Mouse (Mus musculus) brain, embryonic 14.5 days (tissue): ENCODE data around the gene Ykt6. TPM values are rescaled to one million over a fixed set of nuclear protein-coding genes. Genes with fewer than 3 reads are reported as not detected.

ENCODE experiments used
- DNase-seq: peaks from one replicate; pipeline ENCODE4 v3.0.0-alpha.2; 2011; ENCODE audit warnings: low read depth
- CTCF ChIP-seq: fragments of 200-500 bp; IDR thresholded peaks from 2 replicates; pipeline ENCODE4 v1.5.1; 2012; ENCODE audit warnings: inconsistent platforms, mild to moderate bottlenecking, moderate library complexity, borderline replicate concordance; ENCODE audit not compliant: insufficient read depth, insufficient read length; ENCODE audit errors: extremely low read depth
- POLR2A ChIP-seq: fragments of 200-500 bp; IDR thresholded peaks from 2 replicates; pipeline ENCODE4 v1.6.1; 2012; ENCODE audit warnings: mild to moderate bottlenecking, inconsistent platforms, borderline replicate concordance; ENCODE audit not compliant: poor library complexity, insufficient read depth, insufficient read length, severe bottlenecking; ENCODE audit errors: extremely low read depth
- polyA plus RNA-seq: library from polyadenylated mRNA; depleted of rRNA; stranded (reverse); fragments of >200 nt; gene quantifications from 2 replicates; pipeline ENCODE4 v1.2.3, GENCODE M21; 2012; rRNA removed

Ykt6 gene
- 74.7 and 106 TPM in 2 replicates for polyA plus RNA-seq

- DNase-seq: peak; percentile 98
- TF ChIP-seq POLR2A (peak; percentile 100), CTCF (no peak)
Observed at GRCm38 (mm10) chr11:5955546-5956276, at the start of gene Ykt6. Ykt6 (plus strand) TSS chr11:5955693.

- TF ChIP-seq CTCF: no peak
- TF ChIP-seq POLR2A: no peak
- no peak for DNase-seq
Observed at GRCm38 (mm10) chr11:5905778-5906518, 49.5 kb upstream of the Ykt6 start.

GRCm38 (mm10) chr11:5907096-5907495, 48.4 kb upstream of the Ykt6 start:
- TF ChIP-seq POLR2A: no peak
- TF ChIP-seq CTCF: no peak
- no peak for DNase-seq

- TF ChIP-seq CTCF: no peak
- DNase-seq: no peak
Observed at GRCm38 (mm10) chr11:5908642-5909041, 46.9 kb upstream of the Ykt6 start.

- DNase-seq: peak; percentile 63
- TF ChIP-seq POLR2A (no peak), CTCF (peak; percentile 76)
Observed at GRCm38 (mm10) chr11:5912635-5913034, 42.9 kb upstream of the Ykt6 start.

- TF ChIP-seq CTCF (no peak), POLR2A (no peak)
- DNase-seq: no peak
Observed at GRCm38 (mm10) chr11:5913256-5913655, 42.2 kb upstream of the Ykt6 start.

GRCm38 (mm10) chr11:5913936-5914335, 41.6 kb upstream of the Ykt6 start:
- DNase-seq: no peak
- TF ChIP-seq POLR2A (no peak), CTCF (no peak)

GRCm38 (mm10) chr11:5914940-5915339, 40.6 kb upstream of the Ykt6 start:
- TF ChIP-seq CTCF (no peak), POLR2A (no peak)

GRCm38 (mm10) chr11:5915429-5916177, 39.9 kb upstream of the Ykt6 start:
- TF ChIP-seq CTCF (no peak), POLR2A (no peak)
- DNase-seq: no peak

More at GRCm38 (mm10) chr11:5914940-5915339, 40.6 kb upstream of the Ykt6 start:
- DNase-seq: no peak

GRCm38 (mm10) chr11:5916178-5916548, 39.3 kb upstream of the Ykt6 start:
- no peak for DNase-seq
- TF ChIP-seq CTCF: no peak
- TF ChIP-seq POLR2A: no peak

GRCm38 (mm10) chr11:5918111-5918510, 37.4 kb upstream of the Ykt6 start:
- no peak for DNase-seq
- TF ChIP-seq POLR2A (no peak), CTCF (no peak)
